Mouse (Mus musculus): ENCODE data around the gene Mmp11.

DNA sequence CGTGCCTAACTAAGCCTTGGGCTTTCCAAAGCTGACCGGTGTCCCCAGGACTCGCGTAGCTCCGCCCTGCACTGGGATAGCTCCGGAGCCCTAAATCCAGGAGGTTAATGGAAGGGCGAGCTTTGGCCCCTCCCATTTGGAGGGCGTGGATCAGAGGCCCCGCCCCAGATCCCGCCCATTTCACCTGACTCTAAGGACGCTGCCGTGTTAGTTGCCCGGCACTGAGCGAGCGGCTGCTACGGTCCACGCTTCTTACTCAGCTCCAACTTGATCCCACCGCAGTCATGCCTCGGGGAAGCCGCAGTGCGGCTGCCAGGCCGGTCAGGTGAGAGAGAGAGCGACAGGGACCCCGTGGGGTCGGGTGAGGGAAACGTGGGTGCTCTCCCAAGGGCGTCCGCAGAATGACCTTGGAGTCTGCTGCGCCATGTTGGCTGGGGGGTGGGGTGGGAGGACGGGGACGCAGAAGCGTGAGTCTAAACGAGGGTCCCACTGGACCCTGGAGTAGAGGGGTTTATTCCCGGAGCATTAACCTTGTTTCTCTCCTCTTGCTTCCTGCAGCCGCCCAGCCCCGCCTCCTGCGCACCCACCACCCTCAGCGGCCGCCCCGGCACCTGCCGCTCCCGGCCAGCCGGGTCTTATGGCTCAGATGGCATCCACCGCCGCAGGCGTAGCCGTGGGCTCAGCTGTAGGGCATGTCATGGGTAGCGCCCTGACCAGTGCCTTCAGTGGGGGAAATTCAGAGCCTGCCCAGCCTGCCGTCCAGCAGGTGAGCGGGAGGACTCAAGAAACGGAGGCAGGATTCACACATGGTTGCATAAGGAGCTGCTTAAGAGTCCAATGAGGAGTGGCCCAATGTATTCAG, at the start of gene Mmp11:
- TF ChIP-seq CTCF (IDR thresholded peaks at IDR 0.05; ENCODE audit: borderline replicate concordance, control insufficient read depth, extremely low read depth, insufficient read depth, low read length, poor library complexity) (no peak), POLR2A (IDR thresholded peaks at IDR 0.05; ENCODE audit: control insufficient read depth, extremely low read depth, insufficient read depth, low read length, poor library complexity) (no peak)
